Mouse (Mus musculus) liver, adult 2 months (tissue): ENCODE data around the gene Slc12a8.

Experiments
- CTCF ChIP-seq: fragments of 200-500 bp; IDR thresholded peaks from 2 replicates; pipeline ENCODE4 v1.5.1; 2011; ENCODE audit warnings: low read depth, low read length, control low read depth
- POLR2A ChIP-seq: fragments of 200-500 bp; IDR thresholded peaks from 2 replicates; pipeline ENCODE4 v1.6.1; 2011; ENCODE audit warnings: low read length, control low read depth; ENCODE audit not compliant: insufficient read depth; ENCODE audit errors: extremely low read depth

- TF ChIP-seq POLR2A (no peak), CTCF (no peak)
Observed at GRCm38 (mm10) chr16:33537499-33538225, 20.5 kb downstream of the Slc12a8 start.
